ENCODE assay signal across 8 mouse cellular contexts in genomic region chrX:15322207-15322839, GRCm38 (mm10).
A peak's percentile ranks its signal among the peaks of the same experiment; 100 is the strongest.
DNase-seq lines count a peak whose midpoint lies in the region; ATAC-seq and TF ChIP-seq lines count a peak whose summit lies in the region.

No protein-coding gene starts in this region.

- no peak overlapping the region for H3K9ac ChIP-seq in forebrain, embryonic 11.5 days (ENCODE audit: low read length)
- no peak overlapping the region for H3K9ac ChIP-seq in hindbrain, postnatal 0 days (replicated peaks; ENCODE audit: low read length)
- no peak overlapping the region for H3K9ac ChIP-seq in liver, embryonic 13.5 days

- no peaks in the 10 kb centered on the region for H3K27me3 ChIP-seq in forebrain, embryonic 11.5 days (ENCODE audit: control insufficient read depth, insufficient read depth, low read length)
- H3K27me3 ChIP-seq in hindbrain, postnatal 0 days (ENCODE audit: insufficient read depth, low read length) = no peaks in the 10 kb centered on the region
- no peaks in the 10 kb centered on the region for H3K27me3 ChIP-seq in liver, embryonic 13.5 days

- H3K36me3 ChIP-seq in forebrain, embryonic 11.5 days (ENCODE audit: control insufficient read depth, insufficient read depth, low read length) = no peaks in the 10 kb centered on the region
- no peaks in the 10 kb centered on the region for H3K36me3 ChIP-seq in hindbrain, postnatal 0 days (ENCODE audit: insufficient read depth, low read length)
- H3K36me3 ChIP-seq in liver, embryonic 13.5 days = no peaks in the 10 kb centered on the region

- peak; percentile 3 for DNase-seq in thymus, postnatal 0 days (ENCODE audit: low spot score)
- no peak for DNase-seq in thymus, adult 18-20 months
- peak; percentile 72 for DNase-seq in forebrain, embryonic 11.5 days (ENCODE audit: low spot score)
- peak; percentile 17 for DNase-seq in hindbrain, postnatal 0 days (ENCODE audit: low spot score)
- peak; percentile 1 for DNase-seq in liver, embryonic 13.5 days
- DNase-seq in retina, embryonic 14.5 days (ENCODE audit: low spot score) = peak; percentile 33
- DNase-seq in right cerebral cortex, adult 18-20 months = no peak
- DNase-seq in left cerebral cortex, postnatal 25 days (ENCODE audit: low spot score in 2 of 2) = no peak

- H3K4me1 ChIP-seq in forebrain, embryonic 11.5 days (replicated peaks; ENCODE audit: control insufficient read depth, insufficient read depth, low read length) = no peaks in the 10 kb centered on the region
- no peaks in the 10 kb centered on the region for H3K4me1 ChIP-seq in hindbrain, postnatal 0 days (ENCODE audit: insufficient read depth, low read length)
- no peaks in the 10 kb centered on the region for H3K4me1 ChIP-seq in liver, embryonic 13.5 days (replicated peaks)

- H3K9me3 ChIP-seq in forebrain, embryonic 11.5 days (ENCODE audit: control insufficient read depth, low read length) = no peaks in the 10 kb centered on the region
- no peaks in the 10 kb centered on the region for H3K9me3 ChIP-seq in hindbrain, postnatal 0 days (ENCODE audit: low read length)
- no peaks in the 10 kb centered on the region for H3K9me3 ChIP-seq in liver, embryonic 13.5 days (replicated peaks)

- 15% methylated on average over 7 of the region's 7 CpGs for WGBS in forebrain, embryonic 11.5 days
- 19% methylated on average over 7 of the region's 7 CpGs for WGBS in hindbrain, postnatal 0 days
- 6% methylated on average over 7 of the region's 7 CpGs for WGBS in liver, embryonic 13.5 days (ENCODE audit: insufficient replicate concordance)

- no peak overlapping the region for H3K27ac ChIP-seq in forebrain, embryonic 11.5 days (ENCODE audit: low read depth, low read length)
- no peak overlapping the region for H3K27ac ChIP-seq in hindbrain, postnatal 0 days
- H3K27ac ChIP-seq in liver, embryonic 13.5 days = no peak overlapping the region

- intact Hi-C loops in left cerebral cortex, postnatal 25 days (cut with DNase I) = no loop called here

- TF ChIP-seq CTCF in hindbrain, postnatal 0 days (IDR thresholded peaks at IDR 0.05; ENCODE audit: low read depth) = peak; percentile 29; the same call in 1 of the 2 replicates

- ATAC-seq in forebrain, embryonic 11.5 days (replicated peaks; ENCODE audit: low FRiP score) = peak; percentile 87
- ATAC-seq in hindbrain, postnatal 0 days = no peak
- ATAC-seq in liver, embryonic 13.5 days (ENCODE audit: low read depth) = peak; percentile 61; the same call in 1 of the 2 replicates

- H3K4me3 ChIP-seq in forebrain, embryonic 11.5 days (ENCODE audit: low read depth, low read length) = no peak overlapping the region
- 0 out of 2 replicates have a peak overlapping the region, but pooled peaks have one; percentile 4 for H3K4me3 ChIP-seq in hindbrain, postnatal 0 days (ENCODE audit: low read length)
- no peak overlapping the region for H3K4me3 ChIP-seq in liver, embryonic 13.5 days (replicated peaks)

- H3K4me2 ChIP-seq in forebrain, embryonic 11.5 days (ENCODE audit: low read depth, low read length, severe bottlenecking) = 0 out of 2 replicates have a peak overlapping the region, but pooled peaks have one; percentile 21
- peak overlapping the region; percentile 33; the same call in 1 of the 2 replicates for H3K4me2 ChIP-seq in hindbrain, postnatal 0 days (ENCODE audit: low read depth, low read length)
- H3K4me2 ChIP-seq in liver, embryonic 13.5 days = no peak overlapping the region

Comparison
In these comparisons a context has a peak if more than half of its experiments do, and no peak if none do; other contexts are left out.
1. DNase-seq: peak in thymus, postnatal 0 days (single experiment), forebrain, embryonic 11.5 days (single experiment), hindbrain, postnatal 0 days (single experiment), liver, embryonic 13.5 days (single experiment) and retina, embryonic 14.5 days (single experiment); none in thymus, adult 18-20 months (0 of 2), right cerebral cortex, adult 18-20 months (single experiment) and left cerebral cortex, postnatal 25 days (0 of 2).